Mouse (Mus musculus) liver, embryonic 14.5 days (tissue): Measurements from ENCODE around the gene Tmem41b.

ENCODE experiments used
- CTCF ChIP-seq: IDR thresholded peaks from 2 replicates; pipeline ENCODE4 v1.5.1; 2016; ENCODE audit warnings: antibody characterized with exemption, low read depth, control low read depth
- EP300 ChIP-seq: IDR thresholded peaks from 2 replicates; pipeline ENCODE4 v1.6.1; 2016; ENCODE audit warnings: antibody characterized with exemption, low read depth

- no peak for TF ChIP-seq CTCF
- TF ChIP-seq EP300: no peak
Measured at GRCm38 (mm10) chr7:110002092-110002491, 15.4 kb upstream of the Tmem41b start.
